Mouse (Mus musculus) megakaryocyte, embryonic 14.5 days (primary cell): ENCODE results near the gene Nid1. TPM values are rescaled to one million over a fixed set of nuclear protein-coding genes. Genes with fewer than 3 reads are reported as not detected.

Experiments
- H3K27me3 ChIP-seq: replicated peaks from 2 replicates; pipeline ENCODE3; 2012; ENCODE audit warnings: inconsistent platforms
- H3K36me3 ChIP-seq: replicated peaks from 2 replicates; pipeline ENCODE3; 2012; ENCODE audit warnings: low read length, inconsistent platforms, mixed read lengths
- H3K4me1 ChIP-seq: 2 replicates; pipeline ENCODE4 v1.6.1; 2012; ENCODE audit warnings: inconsistent platforms
- H3K4me3 ChIP-seq: replicated peaks from 2 replicates; pipeline ENCODE3; 2012; ENCODE audit warnings: moderate library complexity, mild to moderate bottlenecking, inconsistent platforms
- H3K9me3 ChIP-seq: 2 replicates; pipeline ENCODE4 v1.6.1; 2012; ENCODE audit warnings: inconsistent platforms
- FLI1 ChIP-seq: IDR thresholded peaks from 2 replicates; pipeline ENCODE4 v1.6.1; 2012; ENCODE audit warnings: low read length, inconsistent platforms, mixed read lengths
- GATA1 ChIP-seq: IDR thresholded peaks from 3 replicates; pipeline ENCODE4 v1.6.1; 2012; ENCODE audit warnings: mixed read lengths, low read length, inconsistent platforms, borderline replicate concordance
- polyA plus RNA-seq: library from polyadenylated mRNA; stranded (reverse); fragments of >175 nt; gene quantifications from 2 replicates; pipeline ENCODE4 v1.2.3, GENCODE M21; 2012; ENCODE audit warnings: low replicate concordance; ENCODE audit not compliant: insufficient read depth

Gene Nid1
- polyA plus RNA-seq, 1 experiment, result not detected

- no peak for TF ChIP-seq FLI1
- no peak for TF ChIP-seq GATA1
- Histone ChIP-seq H3K4me1 (peaks cover 49% of the 10 kb centered on the region), H3K36me3 (peaks cover 7% of the 10 kb centered on the region), H3K27me3 (no peaks in the 10 kb centered on the region), H3K4me3 (no peak overlapping the region), H3K9me3 (peaks cover 12% of the 10 kb centered on the region)
These were observed 111.3 kb downstream of the Nid1 start for GRCm38 (mm10) chr13:13548431-13549190.

- Histone ChIP-seq H3K36me3 (peaks cover 7% of the 10 kb centered on the region), H3K9me3 (peaks cover 7% of the 10 kb centered on the region), H3K4me1 (peaks cover 57% of the 10 kb centered on the region), H3K27me3 (no peaks in the 10 kb centered on the region), H3K4me3 (no peak overlapping the region)
- TF ChIP-seq FLI1, result no peak
- no peak for TF ChIP-seq GATA1
These were observed 112.6 kb downstream of the Nid1 start for GRCm38 (mm10) chr13:13549687-13550660.

GRCm38 (mm10) chr13:13552020-13552419, 114.7 kb downstream of the Nid1 start:
- TF ChIP-seq FLI1, result no peak
- TF ChIP-seq GATA1, result no peak
- Histone ChIP-seq H3K36me3 (peaks cover 7% of the 10 kb centered on the region), H3K4me3 (no peak overlapping the region), H3K4me1 (peaks cover 55% of the 10 kb centered on the region), H3K27me3 (peaks cover under 1% of the 10 kb centered on the region), H3K9me3 (peaks cover 7% of the 10 kb centered on the region)

DNA sequence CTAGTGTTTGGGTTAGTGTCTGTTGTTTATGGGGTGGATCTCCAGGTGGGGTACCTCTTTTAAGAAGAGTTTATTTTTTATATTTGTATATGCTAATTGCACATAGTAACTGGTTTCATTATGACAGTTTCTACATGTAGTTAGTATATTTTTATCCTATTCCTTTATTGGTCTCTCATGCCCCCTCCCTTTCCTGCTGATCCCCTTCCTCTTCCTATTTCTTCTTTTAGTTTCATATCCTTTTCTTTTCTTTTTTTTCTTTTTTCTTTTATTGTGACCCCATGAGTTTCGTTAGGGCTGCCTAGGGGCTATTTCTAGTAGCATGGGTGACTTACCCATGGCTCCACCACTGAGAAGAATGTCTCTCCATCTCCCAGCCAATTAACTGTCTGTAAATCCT, 116.3 kb downstream of the Nid1 start:
- Histone ChIP-seq H3K36me3 (peaks cover 3% of the 10 kb centered on the region), H3K4me3 (no peak overlapping the region), H3K4me1 (peaks cover 49% of the 10 kb centered on the region), H3K9me3 (peaks cover 3% of the 10 kb centered on the region; the same call in 1 of the 2 replicates), H3K27me3 (peaks cover 4% of the 10 kb centered on the region)
- no peak for TF ChIP-seq GATA1
- no peak for TF ChIP-seq FLI1

GRCm38 (mm10) chr13:13555196-13555595, 117.8 kb downstream of the Nid1 start:
- TF ChIP-seq GATA1, result no peak
- TF ChIP-seq FLI1, result no peak
- H3K4me1 ChIP-seq, result peaks cover 47% of the 10 kb centered on the region

DNA sequence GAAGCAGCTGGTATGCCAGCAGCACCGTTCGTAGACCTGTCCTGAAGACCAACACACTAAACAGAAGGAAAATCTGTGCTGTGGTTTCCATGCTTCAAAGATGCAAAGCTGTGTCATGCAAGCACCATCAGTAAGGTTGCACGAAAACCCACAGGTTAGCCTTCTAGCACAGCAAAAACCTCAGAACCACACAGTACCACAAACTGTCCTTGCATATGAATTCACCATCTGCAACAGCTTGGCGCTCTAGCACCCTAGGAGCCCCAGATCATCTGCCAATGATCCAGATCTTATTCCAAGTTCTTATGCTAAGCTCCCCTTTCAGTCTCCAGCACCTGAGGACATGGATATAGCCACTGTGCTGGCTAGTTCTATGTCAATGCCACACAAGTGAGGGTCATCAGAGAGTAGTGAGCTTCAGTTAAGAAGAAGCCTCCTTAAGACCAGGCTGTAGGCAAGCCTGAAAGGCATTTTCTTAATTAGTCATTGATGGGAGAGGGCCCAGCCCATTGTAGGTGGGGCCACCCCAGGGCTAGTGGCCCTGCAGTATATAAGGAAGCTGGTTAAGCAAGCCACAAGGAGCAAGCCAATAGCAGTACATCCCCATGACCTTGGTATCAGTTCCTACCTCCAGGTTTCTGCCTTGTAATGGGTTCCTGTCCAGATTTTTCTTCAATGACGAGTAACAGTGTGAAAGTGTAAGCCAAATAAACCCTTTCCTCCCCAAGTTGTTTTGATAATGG, 119.8 kb downstream of the Nid1 start:
- H3K36me3 ChIP-seq, result no peaks in the 10 kb centered on the region
- peaks cover 27% of the 10 kb centered on the region for H3K4me1 ChIP-seq
- no peaks in the 10 kb centered on the region for H3K9me3 ChIP-seq
- TF ChIP-seq FLI1, result no peak
- TF ChIP-seq GATA1, result no peak
- no peak overlapping the region for H3K4me3 ChIP-seq
- H3K27me3 ChIP-seq, result peaks cover 4% of the 10 kb centered on the region

More at GRCm38 (mm10) chr13:13555196-13555595, 117.8 kb downstream of the Nid1 start:
- Histone ChIP-seq H3K27me3 (peaks cover 4% of the 10 kb centered on the region), H3K9me3 (no peaks in the 10 kb centered on the region), H3K36me3 (no peaks in the 10 kb centered on the region), H3K4me3 (no peak overlapping the region)

DNA sequence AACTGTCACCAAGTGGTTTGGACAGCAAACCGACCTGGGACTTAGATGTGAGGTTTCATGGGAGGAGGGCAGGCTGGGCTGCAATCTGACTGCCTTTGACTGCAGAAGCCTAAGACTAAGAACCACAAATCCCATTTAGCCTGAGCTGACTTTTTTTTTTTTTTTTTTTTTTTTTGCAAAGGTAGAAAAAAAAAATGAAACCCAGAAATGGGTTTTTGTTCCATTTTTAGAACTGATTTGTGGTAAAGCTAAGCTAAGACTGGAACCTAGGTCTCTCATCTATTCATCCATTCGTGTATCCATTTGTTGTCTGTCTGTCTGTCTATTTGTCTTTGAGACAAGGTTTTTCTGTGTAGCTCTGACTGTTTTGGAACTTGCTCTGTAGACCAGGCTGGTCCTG, 120.9 kb downstream of the Nid1 start:
- Histone ChIP-seq H3K4me3 (no peak overlapping the region), H3K27me3 (peaks cover 4% of the 10 kb centered on the region), H3K4me1 (peaks cover 27% of the 10 kb centered on the region), H3K9me3 (no peaks in the 10 kb centered on the region), H3K36me3 (no peaks in the 10 kb centered on the region)
- no peak for TF ChIP-seq FLI1
- TF ChIP-seq GATA1, result no peak

- Histone ChIP-seq H3K4me3 (no peak overlapping the region), H3K4me1 (peaks cover 27% of the 10 kb centered on the region), H3K9me3 (no peaks in the 10 kb centered on the region), H3K36me3 (no peaks in the 10 kb centered on the region), H3K27me3 (peaks cover 4% of the 10 kb centered on the region)
- TF ChIP-seq GATA1, result no peak
- no peak for TF ChIP-seq FLI1
These were observed 121.5 kb downstream of the Nid1 start for GRCm38 (mm10) chr13:13558900-13559299.

Other genes starting within 250 kb of the Nid1 start
- 1.2 TPM in 1 of 2 replicates, not detected in the other for gene Gpr137b, start 43.5 kb upstream of the Nid1 start, polyA plus RNA-seq
- gene Lyst, start 152.8 kb downstream of the Nid1 start, polyA plus RNA-seq, result 0.91 and 0.93 TPM in 2 replicates